Mouse (Mus musculus) G1E (cell line): Measurements from ENCODE around the gene Gm10803. TPM values are rescaled to one million over a fixed set of nuclear protein-coding genes. Genes with fewer than 3 reads are reported as not detected.
"Not testable (repeated sequence)": the region's sequence is repeated elsewhere in the genome, so short reads cannot be mapped to it uniquely, and the experiment has no call there.

ENCODE experiments used
- ATAC-seq: 2 replicates; pipeline ENCODE4 v1.8.0; 2016; ENCODE audit warnings: mild to moderate bottlenecking; ENCODE audit not compliant: insufficient number of reproducible peaks, poor library complexity, low FRiP score, severe bottlenecking; ENCODE audit errors: extremely low read depth
- DNase-seq: peaks from one replicate; pipeline ENCODE4 v3.0.0; 2012; ENCODE audit warnings: low spot score
- H3K27me3 ChIP-seq: 2 replicates; pipeline ENCODE4 v1.6.1; 2012; ENCODE audit warnings: mild to moderate bottlenecking, low read length, inconsistent platforms; ENCODE audit not compliant: insufficient read depth
- H3K36me3 ChIP-seq: replicated peaks from 2 replicates; pipeline ENCODE3; 2012; ENCODE audit warnings: mild to moderate bottlenecking, inconsistent platforms
- H3K4me1 ChIP-seq: 2 replicates; pipeline ENCODE4 v1.6.1; 2012; ENCODE audit warnings: low read depth, low read length, inconsistent platforms, mixed read lengths; ENCODE audit not compliant: insufficient read depth
- H3K4me3 ChIP-seq: 2 replicates; pipeline ENCODE4 v1.5.1; 2012; ENCODE audit warnings: low read depth, mild to moderate bottlenecking, inconsistent platforms, low read length, moderate library complexity, mixed read lengths
- H3K9me3 ChIP-seq: replicated peaks from 2 replicates; pipeline ENCODE4 v1.6.1; 2012; ENCODE audit warnings: inconsistent platforms
- CTCF ChIP-seq: IDR thresholded peaks from 2 replicates; pipeline ENCODE4 v1.5.1; 2012; ENCODE audit warnings: low read depth, low read length, inconsistent platforms, mixed read lengths
- GATA1 ChIP-seq: IDR thresholded peaks from 2 replicates; pipeline ENCODE4 v1.6.1; 2012; ENCODE audit warnings: borderline replicate concordance, low read length, inconsistent platforms, mixed read lengths
- GATA2 ChIP-seq: IDR thresholded peaks from 2 replicates; pipeline ENCODE4 v1.6.1; 2012; ENCODE audit warnings: low read depth, low read length, inconsistent platforms, borderline replicate concordance
- POLR2AphosphoS5 ChIP-seq: IDR thresholded peaks from 2 replicates; pipeline ENCODE4 v1.6.1; 2012; ENCODE audit warnings: low read depth, low read length, inconsistent platforms; ENCODE audit not compliant: insufficient replicate concordance
- TAL1 ChIP-seq: conservative IDR thresholded peaks from 2 replicates; pipeline ENCODE4 v1.6.1; 2012; ENCODE audit warnings: low read depth, low read length, inconsistent platforms, mixed read lengths
- polyA plus RNA-seq: library from polyadenylated mRNA; stranded (reverse); fragments of >175 nt; gene quantifications from 2 replicates; pipeline ENCODE4 v1.2.3, GENCODE M21; 2012
- total RNA-seq, 2 experiments: library from RNA; stranded (forward) in 1 of 2; stranded (reverse) in 1 of 2; fragments of 200-1000 nt in 1 of 2; fragments of >200 nt in 1 of 2; fragmentation: Nextera tagmentation in 1 of 2; gene quantifications; 2 replicates each; pipeline ENCODE4 v1.2.3; 2014 to 2017

Gm10803 gene
- total RNA-seq (2014; fragmentation: Nextera tagmentation): not detected in 2 replicates
- 0.12 TPM in 1 of 2 replicates, not detected in the other for total RNA-seq (2017)
- not detected in 2 replicates for polyA plus RNA-seq

GRCm38 (mm10) chr2:93560268-93560667 is at the start of gene Gm10803:
Gene Gm10803, plus strand, starts transcription at chr2:93560568.
- H3K27me3 ChIP-seq, H3K4me3 ChIP-seq, DNase-seq, H3K36me3 ChIP-seq, H3K9me3 ChIP-seq, ATAC-seq, H3K4me1 ChIP-seq: not testable (repeated sequence)

GRCm38 (mm10) chr2:93510839-93511238 is 49.5 kb upstream of the Gm10803 start:
- DNase-seq: no peak
- 0 out of 2 replicates have a peak, but pooled peaks cover 2% of the 10 kb centered on the region for H3K27me3 ChIP-seq
- no peaks in the 10 kb centered on the region for H3K36me3 ChIP-seq
- H3K4me1 ChIP-seq: no peaks in the 10 kb centered on the region
- no peak for ATAC-seq
- H3K9me3 ChIP-seq: no peaks in the 10 kb centered on the region
- TF ChIP-seq CTCF: no peak
- TF ChIP-seq GATA1: no peak
- no peak overlapping the region for H3K4me3 ChIP-seq

- Histone ChIP-seq H3K4me3 (no peak overlapping the region), H3K9me3 (no peaks in the 10 kb centered on the region), H3K27me3 (0 out of 2 replicates have a peak, but pooled peaks cover 5% of the 10 kb centered on the region), H3K4me1 (no peaks in the 10 kb centered on the region), H3K36me3 (no peaks in the 10 kb centered on the region)
- DNase-seq (no peak), ATAC-seq (no peak)
- TF ChIP-seq GATA1 (no peak), CTCF (no peak), POLR2AphosphoS5 (no peak), GATA2 (no peak), TAL1 (no peak)
Observed at GRCm38 (mm10) chr2:93512130-93512529, 48.2 kb upstream of the Gm10803 start.

GRCm38 (mm10) chr2:93515246-93515645 is 45.1 kb upstream of the Gm10803 start:
- Histone ChIP-seq H3K27me3 (0 out of 2 replicates have a peak, but pooled peaks cover 5% of the 10 kb centered on the region), H3K36me3 (no peaks in the 10 kb centered on the region), H3K4me3 (no peak overlapping the region), H3K4me1 (no peaks in the 10 kb centered on the region), H3K9me3 (no peaks in the 10 kb centered on the region)
- DNase-seq (no peak), ATAC-seq (no peak)
- TF ChIP-seq GATA2 (no peak), GATA1 (no peak), CTCF (no peak), POLR2AphosphoS5 (no peak), TAL1 (no peak)

GRCm38 (mm10) chr2:93521042-93521441 is 39.3 kb upstream of the Gm10803 start:
- no peak for DNase-seq
- no peak for TF ChIP-seq POLR2AphosphoS5
- TF ChIP-seq TAL1: no peak
- TF ChIP-seq CTCF: no peak
- no peak for TF ChIP-seq GATA2
- TF ChIP-seq GATA1: no peak
- Histone ChIP-seq H3K36me3 (no peaks in the 10 kb centered on the region), H3K4me1 (no peaks in the 10 kb centered on the region), H3K9me3 (no peaks in the 10 kb centered on the region), H3K27me3 (peaks cover 6% of the 10 kb centered on the region; the same call in 1 of the 2 replicates), H3K4me3 (no peak overlapping the region)
- no peak for ATAC-seq

- H3K4me3 ChIP-seq: no peak overlapping the region
- DNase-seq (no peak), ATAC-seq (no peak)
- no peaks in the 10 kb centered on the region for H3K4me1 ChIP-seq
- H3K36me3 ChIP-seq: no peaks in the 10 kb centered on the region
- H3K27me3 ChIP-seq: peaks cover 4% of the 10 kb centered on the region; the same call in 1 of the 2 replicates
- TF ChIP-seq GATA1 (no peak), TAL1 (no peak), POLR2AphosphoS5 (no peak), GATA2 (no peak), CTCF (no peak)
- no peaks in the 10 kb centered on the region for H3K9me3 ChIP-seq
Observed at GRCm38 (mm10) chr2:93521571-93521970, 38.8 kb upstream of the Gm10803 start.

- no peak for TF ChIP-seq TAL1
- no peak for TF ChIP-seq CTCF
- no peak for TF ChIP-seq GATA1
- ATAC-seq (no peak), DNase-seq (no peak)
- Histone ChIP-seq H3K4me3 (no peak overlapping the region), H3K36me3 (no peaks in the 10 kb centered on the region), H3K27me3 (peaks cover 4% of the 10 kb centered on the region; the same call in 1 of the 2 replicates), H3K4me1 (no peaks in the 10 kb centered on the region), H3K9me3 (no peaks in the 10 kb centered on the region)
Observed at GRCm38 (mm10) chr2:93522005-93522404, 38.4 kb upstream of the Gm10803 start.
